Mouse (Mus musculus) telencephalon, adult 2 months (tissue): Measurements from ENCODE around the gene Arhgap22.

Source experiments
- DNase-seq: peaks from one replicate; pipeline ENCODE4 v3.0.0-alpha.2; 2011; ENCODE audit warnings: low read depth, low spot score

Gene Arhgap22

GRCm38 (mm10) chr14:33366891-33367777 is 153.3 kb downstream of the Arhgap22 start:
- no peak for DNase-seq

- DNase-seq, result no peak
Observed at GRCm38 (mm10) chr14:33369375-33369774, 155.5 kb downstream of the Arhgap22 start.

- DNase-seq, result no peak
Observed at GRCm38 (mm10) chr14:33370056-33370455, 156.2 kb downstream of the Arhgap22 start.

GRCm38 (mm10) chr14:33371248-33371647 is 157.4 kb downstream of the Arhgap22 start:
- DNase-seq, result peak; percentile 56

- no peak for DNase-seq
Observed at GRCm38 (mm10) chr14:33373271-33373670, 159.4 kb downstream of the Arhgap22 start.

DNA sequence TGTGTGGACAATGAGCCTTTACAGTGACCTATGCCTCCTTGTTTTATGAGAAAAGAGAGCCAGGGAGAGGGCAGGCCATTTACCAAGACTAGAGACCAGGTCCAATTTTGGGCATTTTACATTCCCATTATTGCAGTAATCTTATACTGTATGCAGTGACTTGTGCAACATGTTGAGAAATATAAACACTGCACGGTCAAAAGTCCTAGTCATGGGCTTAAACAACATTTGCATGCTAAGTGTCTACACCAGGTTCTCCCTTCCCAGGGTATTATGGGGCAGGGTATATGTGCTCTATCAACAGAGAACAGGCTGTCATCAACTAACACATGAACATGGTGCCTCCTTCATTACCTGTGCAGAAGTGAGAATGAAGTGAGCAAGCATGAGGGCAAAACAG is 160.3 kb downstream of the Arhgap22 start:
- no peak for DNase-seq

- DNase-seq, result no peak
Observed at GRCm38 (mm10) chr14:33377211-33377610, 163.4 kb downstream of the Arhgap22 start.

- DNase-seq, result no peak
Observed at GRCm38 (mm10) chr14:33378723-33379122, 164.9 kb downstream of the Arhgap22 start.

DNA sequence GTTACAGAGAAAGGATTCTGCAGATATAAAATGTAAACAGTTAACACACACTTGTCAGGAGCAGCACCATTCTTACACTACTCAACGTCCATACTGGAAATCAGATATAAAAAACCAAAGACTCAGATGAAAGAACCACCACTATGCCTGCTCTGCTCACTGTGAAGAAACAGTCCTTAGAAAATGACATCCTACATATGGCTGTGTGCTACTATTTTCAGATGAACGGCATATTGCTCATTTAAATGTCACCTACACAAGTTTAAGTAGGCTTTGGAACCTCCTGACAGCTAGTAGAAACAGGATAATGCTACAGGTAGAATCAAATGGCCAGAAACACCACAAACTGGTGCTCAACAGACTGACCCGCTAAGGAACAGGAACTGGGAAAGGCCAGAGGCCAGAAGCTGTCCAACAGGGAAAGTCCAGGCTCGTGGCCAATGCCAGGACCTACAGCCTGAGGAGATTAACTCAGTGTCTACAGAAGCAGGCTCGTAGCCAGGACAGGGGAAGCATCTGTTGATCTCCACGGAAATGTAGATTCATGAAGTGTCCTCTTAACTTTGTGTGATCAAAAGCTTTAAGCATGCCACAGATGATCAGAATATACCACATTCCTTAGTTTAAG is 167.1 kb downstream of the Arhgap22 start:
- peak; percentile 34 for DNase-seq

DNA sequence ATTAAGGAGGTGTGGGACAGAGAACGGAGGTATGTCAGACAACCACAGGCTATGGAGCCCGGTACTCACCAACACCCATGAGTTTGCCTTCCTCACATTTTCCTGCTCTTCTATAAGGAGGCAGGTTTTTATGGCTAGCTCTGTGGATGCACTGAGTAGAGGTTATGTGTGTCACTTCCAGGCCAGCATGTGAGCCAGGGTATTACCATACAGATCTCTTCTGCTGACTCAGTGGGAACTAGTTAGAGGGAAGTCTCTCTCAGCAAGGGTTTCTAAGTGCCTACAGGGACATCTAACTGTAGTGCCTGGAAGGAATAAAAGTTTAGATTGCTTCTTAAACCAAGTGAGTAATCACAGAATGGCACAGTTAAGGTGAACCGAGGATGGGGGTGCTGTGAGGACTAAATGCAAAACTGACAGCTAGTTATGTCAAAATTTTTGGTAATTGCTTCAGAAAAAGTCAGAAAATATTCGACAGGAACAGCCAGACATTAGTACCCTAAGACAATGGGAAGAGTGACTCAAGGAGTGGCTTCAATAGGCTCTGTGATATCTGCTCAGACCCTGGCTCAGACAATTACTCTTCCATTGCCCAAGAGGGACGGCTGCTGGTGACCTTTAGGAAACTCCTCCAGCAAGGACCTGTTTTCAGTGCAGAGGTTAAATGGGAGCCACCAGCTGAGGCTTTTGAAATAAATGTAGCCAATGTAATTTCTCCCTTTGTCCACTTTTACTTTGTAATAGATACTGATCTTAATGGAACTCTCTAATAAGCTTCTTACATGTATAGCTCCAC is 184.4 kb downstream of the Arhgap22 start:
- DNase-seq, result no peak

DNA sequence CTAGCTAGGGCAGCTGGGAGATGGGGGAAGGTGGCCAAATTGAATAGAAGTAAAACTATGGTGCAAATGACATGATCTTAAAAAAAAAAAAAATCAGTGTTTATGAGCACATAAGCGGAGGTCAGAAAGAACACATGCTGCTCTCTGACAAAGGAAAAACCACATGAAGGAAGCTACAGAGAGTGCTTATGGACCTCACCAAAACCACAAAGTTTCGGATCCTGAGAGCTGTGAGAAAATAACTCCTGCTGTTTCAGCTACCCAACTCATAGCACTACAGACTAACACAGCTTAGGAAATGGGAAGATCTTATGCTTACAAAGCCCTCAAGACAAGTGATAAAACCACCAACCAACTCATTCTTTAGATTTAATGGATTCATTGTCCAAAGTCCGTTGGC is 186.2 kb downstream of the Arhgap22 start:
- peak; percentile 12 for DNase-seq

DNA sequence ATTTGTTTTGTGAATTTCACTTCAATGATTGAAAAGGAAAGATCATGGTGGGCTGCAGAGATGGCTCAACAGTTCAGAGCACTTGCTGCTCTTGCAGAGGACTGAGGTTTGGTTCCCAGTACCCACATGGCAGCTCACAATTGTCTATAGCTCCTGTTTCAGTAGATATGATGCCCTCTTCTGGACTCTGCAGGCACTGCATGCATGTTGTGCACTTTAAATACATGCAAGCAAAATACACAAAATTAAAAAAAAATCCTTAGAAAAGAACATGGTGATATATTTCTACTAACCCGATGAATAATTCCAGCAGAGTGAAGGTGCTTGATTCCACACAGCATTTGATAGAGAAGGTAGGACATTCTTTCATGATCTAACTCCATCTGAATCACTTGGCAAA is 188.5 kb downstream of the Arhgap22 start:
- no peak for DNase-seq

GRCm38 (mm10) chr14:33415746-33416145 is 201.9 kb downstream of the Arhgap22 start:
- no peak for DNase-seq

GRCm38 (mm10) chr14:33418311-33418909 is 204.6 kb downstream of the Arhgap22 start:
- DNase-seq, result no peak
